Mouse (Mus musculus) thymus, adult 18-20 months (tissue): ENCODE measurements around the gene Phf5a.

Experiments
- DNase-seq, 2 experiments: peaks; one replicate each; pipeline ENCODE4 v3.0.0; 2022; ENCODE audit warnings: mixed read lengths in 2 of 2

Phf5a gene

DNA sequence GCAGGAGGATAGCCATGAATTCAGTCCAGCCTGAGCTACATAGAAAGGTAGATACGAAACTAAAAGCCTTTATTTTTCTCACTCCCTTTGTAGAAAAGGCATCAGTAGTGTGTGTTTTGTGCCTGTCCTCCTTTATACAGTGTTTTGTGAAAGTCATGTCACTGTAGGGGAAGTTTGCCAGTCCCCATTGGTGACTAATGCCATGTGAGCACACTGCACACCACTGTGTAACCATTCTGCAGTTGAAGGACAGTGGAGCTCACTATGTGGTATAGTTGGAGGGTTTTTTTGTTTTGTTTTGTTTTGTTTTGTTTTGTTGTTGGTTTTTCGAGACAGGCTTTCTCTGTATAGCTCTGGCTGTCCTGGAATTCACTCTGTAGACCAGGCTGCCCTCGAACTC, 53.3 kb downstream of the Phf5a start:
- no peak for DNase-seq

DNA sequence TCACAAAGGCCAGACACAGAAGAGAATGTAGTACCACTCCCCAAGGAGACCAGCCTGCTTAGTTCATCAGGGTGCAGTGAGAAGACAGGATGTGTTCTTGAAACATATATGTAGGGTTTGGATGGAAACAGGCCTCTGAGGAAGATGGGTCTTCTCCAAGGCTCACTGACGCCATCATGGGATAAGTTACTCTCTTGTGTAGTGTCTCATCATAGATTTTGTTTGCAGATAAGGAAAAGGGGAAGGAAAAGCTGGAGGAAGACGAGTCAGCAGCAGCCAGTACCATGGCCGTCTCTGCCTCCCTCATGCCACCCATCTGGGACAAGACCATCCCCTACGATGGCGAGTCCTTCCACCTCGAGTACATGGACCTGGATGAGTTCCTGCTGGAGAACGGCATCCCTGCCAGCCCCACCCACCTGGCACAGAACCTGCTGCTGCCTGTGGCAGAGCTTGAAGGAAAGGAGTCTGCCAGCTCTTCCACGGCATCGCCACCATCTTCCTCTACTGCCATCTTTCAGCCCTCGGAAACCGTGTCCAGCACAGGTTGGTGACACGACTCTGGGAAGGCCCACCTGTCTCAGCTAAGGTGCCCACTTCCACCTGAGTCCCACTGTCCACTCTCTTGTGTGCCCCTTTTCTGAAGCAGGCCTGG, 56.9 kb downstream of the Phf5a start:
- no peak for DNase-seq
